ENCODE assay signal across 20 mouse cellular contexts in genomic region chr11:107759516-107759915, GRCm38 (mm10). TPM values are rescaled to one million over a fixed set of nuclear protein-coding genes. Genes with fewer than 3 reads are reported as not detected.
DNase-seq lines count a peak whose midpoint lies in the region; ATAC-seq and TF ChIP-seq lines count a peak whose summit lies in the region.
"Had no signal": no experiment of that assay in that cellular context is flagged by ENCODE, and none has a peak within 500 bp of the region (broad histone marks: within the 10 kb centered on the region; RNA-seq: fewer than 3 reads in every experiment).

No protein-coding gene starts in this region.

- no peak for TF ChIP-seq CTCF in MEL (IDR thresholded peaks at IDR 0.05 in 2 of 3, conservative IDR thresholded peaks at IDR 0.05 in 1 of 3; ENCODE audit: control insufficient read depth in 1 of 3, insufficient read depth in 1 of 3, low read depth in 2 of 3, low read length in 3 of 3, poor library complexity in 1 of 3, severe bottlenecking in 1 of 3)
- no peak for TF ChIP-seq CTCF in brain, embryonic 14.5 days (IDR thresholded peaks at IDR 0.05; ENCODE audit: borderline replicate concordance, extremely low read depth, insufficient read depth, insufficient read length)
- no peak for TF ChIP-seq CTCF in intestine, postnatal 0 days (IDR thresholded peaks at IDR 0.05; ENCODE audit: low read depth)

- peak overlapping the region; percentile 15; the same call in 1 of the 2 replicates for H3K4me2 ChIP-seq in limb, embryonic 12.5 days
- H3K4me2 ChIP-seq in limb, embryonic 13.5 days (replicated peaks), result peak overlapping the region; percentile 30; the same call in 1 of the 2 replicates
- no peak overlapping the region for H3K4me2 ChIP-seq in intestine, postnatal 0 days (replicated peaks; ENCODE audit: low read depth)
- H3K4me2 ChIP-seq in heart, embryonic 12.5 days, result no peak overlapping the region
- H3K4me2 ChIP-seq: intestine, embryonic 15.5 days had no signal

- TF ChIP-seq EP300 in MEL (IDR thresholded peaks at IDR 0.05; ENCODE audit: low read depth in 1 of 2, low read length in 2 of 2), result no peak

- no peak for TF ChIP-seq POLR2A in MEL (IDR thresholded peaks at IDR 0.05; ENCODE audit: control insufficient read depth in 1 of 2, insufficient read depth in 1 of 2, low read depth in 1 of 2, low read length in 2 of 2, poor library complexity in 1 of 2)
- no peak for TF ChIP-seq POLR2A in brain, embryonic 14.5 days (IDR thresholded peaks at IDR 0.05; ENCODE audit: borderline replicate concordance, extremely low read depth, insufficient read depth, insufficient read length, poor library complexity, severe bottlenecking)

- H3K4me3 ChIP-seq in limb, embryonic 12.5 days (replicated peaks), result no peak overlapping the region
- no peak overlapping the region for H3K4me3 ChIP-seq in limb, embryonic 10.5 days
- no peak overlapping the region for H3K4me3 ChIP-seq in MEL (ENCODE audit: control insufficient read depth in 1 of 2, insufficient read depth in 1 of 2, low read depth in 2 of 2, low read length in 2 of 2)
- no peak overlapping the region for H3K4me3 ChIP-seq in limb, embryonic 13.5 days
- H3K4me3 ChIP-seq in intestine, postnatal 0 days (ENCODE audit: low read depth, low read length), result no peak overlapping the region
- H3K4me3 ChIP-seq in heart, embryonic 12.5 days, result no peak overlapping the region
- H3K4me3 ChIP-seq: intestine, embryonic 15.5 days had no signal

- 80% methylated on average over 9 of the region's 9 CpGs for WGBS in limb, embryonic 12.5 days
- 89% methylated on average over 9 of the region's 9 CpGs for WGBS in limb, embryonic 10.5 days
- 73% methylated on average over 9 of the region's 9 CpGs for WGBS in limb, embryonic 13.5 days
- 82% methylated on average over 9 of the region's 9 CpGs for WGBS in intestine, postnatal 0 days
- 74% methylated on average over 9 of the region's 9 CpGs for WGBS in heart, embryonic 12.5 days

- no peaks in the 10 kb centered on the region for H3K79me2 ChIP-seq in MEL (ENCODE audit: control insufficient read depth, insufficient read depth, low read length, poor library complexity)

- no peak for DNase-seq in limb, embryonic 10.5 days (ENCODE audit: low spot score)
- DNase-seq in MEL (ENCODE audit: low read depth, low spot score), result no peak
- DNase-seq in brain, embryonic 14.5 days (ENCODE audit: low read depth), result peak; percentile 62
- no peak for DNase-seq in c-Kit-positive CD71-positive TER-119-positive erythroid progenitor cells, embryonic 14.5 days (ENCODE audit: low spot score)
- DNase-seq: adrenal gland, postnatal 25 days; cerebellum, adult 11 months; cerebellum, postnatal 36 days; gastrocnemius, postnatal 14 days; heart, postnatal 14 days; kidney, postnatal 10 days; thymus, postnatal 25 days had no signal

- no peaks in the 10 kb centered on the region for H3K9me3 ChIP-seq in limb, embryonic 12.5 days
- H3K9me3 ChIP-seq in limb, embryonic 10.5 days (replicated peaks), result no peaks in the 10 kb centered on the region; the same call in 1 of the 2 replicates
- no peaks in the 10 kb centered on the region for H3K9me3 ChIP-seq in MEL (replicated peaks; ENCODE audit: insufficient read depth, low read length)
- H3K9me3 ChIP-seq in limb, embryonic 13.5 days, result no peaks in the 10 kb centered on the region
- H3K9me3 ChIP-seq in intestine, postnatal 0 days (ENCODE audit: control insufficient read depth), result no peaks in the 10 kb centered on the region
- H3K9me3 ChIP-seq in heart, embryonic 12.5 days (replicated peaks), result no peaks in the 10 kb centered on the region
- H3K9me3 ChIP-seq: intestine, embryonic 15.5 days had no signal

- H3K9ac ChIP-seq in limb, embryonic 12.5 days (replicated peaks), result no peak overlapping the region
- H3K9ac ChIP-seq in MEL (ENCODE audit: control insufficient read depth, low read depth, low read length, poor library complexity, severe bottlenecking), result no peak overlapping the region
- no peak overlapping the region for H3K9ac ChIP-seq in limb, embryonic 13.5 days
- H3K9ac ChIP-seq in intestine, postnatal 0 days (ENCODE audit: low read depth, low read length), result no peak overlapping the region
- no peak overlapping the region for H3K9ac ChIP-seq in heart, embryonic 12.5 days
- H3K9ac ChIP-seq: intestine, embryonic 15.5 days; liver, embryonic 14.5 days had no signal

- H3K27me3 ChIP-seq in limb, embryonic 12.5 days, result no peaks in the 10 kb centered on the region
- 0 out of 2 replicates have a peak, but pooled peaks cover 4% of the 10 kb centered on the region for H3K27me3 ChIP-seq in limb, embryonic 10.5 days (ENCODE audit: low read depth, poor library complexity, severe bottlenecking)
- peaks cover 0 to 5% of the 10 kb centered on the region in 2 experiments; a peak in 1 of 4 replicates for H3K27me3 ChIP-seq in MEL (ENCODE audit: control insufficient read depth in 1 of 2, insufficient read depth in 2 of 2, low read length in 2 of 2)
- no peaks in the 10 kb centered on the region for H3K27me3 ChIP-seq in limb, embryonic 13.5 days
- H3K27me3 ChIP-seq in intestine, postnatal 0 days (replicated peaks; ENCODE audit: control insufficient read depth, insufficient read depth, low read length), result no peaks in the 10 kb centered on the region
- H3K27me3 ChIP-seq in heart, embryonic 12.5 days (replicated peaks), result peaks cover 15% of the 10 kb centered on the region; the same call in 1 of the 2 replicates
- H3K27me3 ChIP-seq: intestine, embryonic 15.5 days had no signal

- no peaks in the 10 kb centered on the region for H3K36me3 ChIP-seq in limb, embryonic 12.5 days
- no peaks in the 10 kb centered on the region for H3K36me3 ChIP-seq in limb, embryonic 10.5 days
- no peaks in the 10 kb centered on the region for H3K36me3 ChIP-seq in MEL (ENCODE audit: control insufficient read depth in 1 of 2, insufficient read depth in 2 of 2, low read length in 2 of 2)
- no peaks in the 10 kb centered on the region for H3K36me3 ChIP-seq in limb, embryonic 13.5 days
- no peaks in the 10 kb centered on the region for H3K36me3 ChIP-seq in intestine, postnatal 0 days (ENCODE audit: control insufficient read depth, insufficient read depth)
- no peaks in the 10 kb centered on the region for H3K36me3 ChIP-seq in heart, embryonic 12.5 days
- H3K36me3 ChIP-seq: intestine, embryonic 15.5 days had no signal

- TF ChIP-seq RAD21 in MEL (IDR thresholded peaks at IDR 0.05; ENCODE audit: low read depth, low read length), result no peak

- H3K27ac ChIP-seq in limb, embryonic 12.5 days, result peak overlapping the region; percentile 62
- no peak overlapping the region for H3K27ac ChIP-seq in limb, embryonic 10.5 days
- H3K27ac ChIP-seq in MEL (ENCODE audit: control insufficient read depth, low read depth, low read length), result no peak overlapping the region
- H3K27ac ChIP-seq in limb, embryonic 13.5 days, result peak overlapping the region; percentile 55; the same call in 1 of the 2 replicates
- no peak overlapping the region for H3K27ac ChIP-seq in intestine, postnatal 0 days (ENCODE audit: low read depth, low read length)
- H3K27ac ChIP-seq in heart, embryonic 12.5 days (ENCODE audit: poor library complexity, severe bottlenecking), result no peak overlapping the region
- H3K27ac ChIP-seq: intestine, embryonic 15.5 days; liver, embryonic 14.5 days had no signal

- peaks cover 43% of the 10 kb centered on the region for H3K4me1 ChIP-seq in limb, embryonic 12.5 days (replicated peaks)
- H3K4me1 ChIP-seq in limb, embryonic 10.5 days, result peaks cover 18% of the 10 kb centered on the region
- no peaks in the 10 kb centered on the region for H3K4me1 ChIP-seq in MEL (ENCODE audit: control insufficient read depth in 1 of 2, insufficient read depth in 2 of 2, low read length in 2 of 2)
- peaks cover 45% of the 10 kb centered on the region for H3K4me1 ChIP-seq in limb, embryonic 13.5 days
- H3K4me1 ChIP-seq in intestine, postnatal 0 days (replicated peaks; ENCODE audit: control insufficient read depth, insufficient read depth, low read length), result no peaks in the 10 kb centered on the region
- H3K4me1 ChIP-seq in heart, embryonic 12.5 days (replicated peaks), result no peaks in the 10 kb centered on the region; the same call in 1 of the 2 replicates

- ATAC-seq in limb, embryonic 12.5 days (ENCODE audit: insufficient number of reproducible peaks, insufficient read depth, low FRiP score, low TSS enrichment, low read depth), result no peak
- ATAC-seq in limb, embryonic 13.5 days (ENCODE audit: low FRiP score, low read depth), result no peak
- no peak for ATAC-seq in intestine, postnatal 0 days
- no peak for ATAC-seq in heart, embryonic 12.5 days (ENCODE audit: insufficient number of reproducible peaks, low FRiP score)
- ATAC-seq: intestine, embryonic 15.5 days; lung, postnatal 0 days had no signal

TF ChIP-seq in MEL, 35 proteins besides CTCF, POLR2A, EP300 and RAD21:
- no peak for TF ChIP-seq MYC (IDR thresholded peaks at IDR 0.05; ENCODE audit: low read depth, low read length)
- no peak for TF ChIP-seq TAL1 (IDR thresholded peaks at IDR 0.05; ENCODE audit: low read length)
- TF ChIP-seq USF1 (IDR thresholded peaks at IDR 0.05; ENCODE audit: low read depth, low read length), result peak; percentile 45; the same call in 1 of the 2 replicates

RNA-seq across cellular contexts. Expression of gene Cacng4, which starts 34.8 kb away (rescaled TPM):
- polyA plus RNA-seq in limb, embryonic 12.5 days (2016; fragmentation: Nextera tagmentation; extraction: Ambion mirVana), result 3.8 and 5.2 TPM in 2 replicates
- 0.41 and 1.1 TPM in 2 replicates for polyA plus RNA-seq in limb, embryonic 10.5 days (2016; fragmentation: Nextera tagmentation; extraction: Ambion mirVana)
- not detected in 2 replicates for total RNA-seq in MEL (2012; rRNA removed)
- not detected for polyA plus RNA-seq in MEL (2012; ENCODE audit: insufficient read depth in 1 of 2, insufficient read length in 2 of 2, low read depth in 1 of 2, low replicate concordance in 2 of 2, missing spikeins in 1 of 2)
- 117 and 152 TPM in 2 replicates for polyA plus RNA-seq in brain, embryonic 14.5 days (2012; rRNA removed)
- 4.3 and 5.7 TPM in 2 replicates for polyA plus RNA-seq in limb, embryonic 13.5 days (2015; fragmentation: Nextera tagmentation; extraction: Ambion mirVana)
- polyA plus RNA-seq in intestine, postnatal 0 days (2015; fragmentation: Nextera tagmentation; extraction: Ambion mirVana), result 0.77 and 1.7 TPM in 2 replicates
- 0.37 and 0.83 TPM in 2 replicates for polyA plus RNA-seq in heart, embryonic 12.5 days (2016; fragmentation: Nextera tagmentation; extraction: Ambion mirVana)

RNA-seq across cellular contexts. Expression of gene Cacng1, which starts 43.2 kb away (rescaled TPM):
- polyA plus RNA-seq in limb, embryonic 12.5 days (2016; fragmentation: Nextera tagmentation; extraction: Ambion mirVana), result 3.1 and 3.7 TPM in 2 replicates
- not detected in 2 replicates for polyA plus RNA-seq in limb, embryonic 10.5 days (2016; fragmentation: Nextera tagmentation; extraction: Ambion mirVana)
- total RNA-seq in MEL (2012; rRNA removed), result not detected in 2 replicates
- polyA plus RNA-seq in MEL (2012; ENCODE audit: insufficient read depth in 1 of 2, insufficient read length in 2 of 2, low read depth in 1 of 2, low replicate concordance in 2 of 2, missing spikeins in 1 of 2), result not detected
- 1.4 and 1.8 TPM in 2 replicates for polyA plus RNA-seq in brain, embryonic 14.5 days (2012; rRNA removed)
- polyA plus RNA-seq in limb, embryonic 13.5 days (2015; fragmentation: Nextera tagmentation; extraction: Ambion mirVana), result 7.1 and 8.8 TPM in 2 replicates
- 0.12 and 0.20 TPM in 2 replicates for polyA plus RNA-seq in intestine, postnatal 0 days (2015; fragmentation: Nextera tagmentation; extraction: Ambion mirVana)
- 0.15 TPM in 1 of 2 replicates, not detected in the other for polyA plus RNA-seq in heart, embryonic 12.5 days (2016; fragmentation: Nextera tagmentation; extraction: Ambion mirVana)
- total RNA-seq: adrenal gland, postnatal 25 days; heart, postnatal 14 days; layer of hippocampus, adult 8-10 months; left cerebral cortex, postnatal 25 days had no signal
- polyA plus RNA-seq: liver, embryonic 14.5 days had no signal

Comparison
In these comparisons a context has a peak if more than half of its experiments do, and no peak if none do; other contexts are left out.
1. H3K27ac ChIP-seq: peak in limb, embryonic 12.5 days (single experiment) and limb, embryonic 13.5 days (single experiment); none in limb, embryonic 10.5 days (single experiment), MEL (single experiment), intestine, postnatal 0 days (single experiment) and heart, embryonic 12.5 days (single experiment).
2. H3K4me2 ChIP-seq: peak in limb, embryonic 12.5 days (single experiment) and limb, embryonic 13.5 days (single experiment); none in intestine, postnatal 0 days (single experiment) and heart, embryonic 12.5 days (single experiment).
3. RNA of gene Cacng4, which starts 34.8 kb away (polyA plus RNA-seq): 117 to 152 TPM in brain, embryonic 14.5 days; 4.3 to 5.7 TPM in limb, embryonic 13.5 days, 3.8 to 5.2 TPM in limb, embryonic 12.5 days, 0.77 to 1.7 TPM in intestine, postnatal 0 days, 0.41 to 1.1 TPM in limb, embryonic 10.5 days, 0.37 to 0.83 TPM in heart, embryonic 12.5 days and not detected in MEL; every median in the first group is over 10 times any median in the second.